In genomic region chr7:135397096-135397495, GRCm38 (mm10) we compare ENCODE assay signal across 33 mouse cellular contexts. TPM values are rescaled to one million over a fixed set of nuclear protein-coding genes. Genes with fewer than 3 reads are reported as not detected.
"Had no signal": no experiment of that assay in that cellular context is flagged by ENCODE, and none has a peak within 500 bp of the region (broad histone marks: within the 10 kb centered on the region; RNA-seq: fewer than 3 reads in every experiment).

No protein-coding gene starts in this region.

- H3K9me3 ChIP-seq: limb, embryonic 10.5 days; limb, embryonic 13.5 days; lung, embryonic 15.5 days; megakaryocyte, embryonic 14.5 days; midbrain, embryonic 10.5 days; midbrain, embryonic 13.5 days; neural tube, embryonic 13.5 days had no signal

- H3K4me2 ChIP-seq: limb, embryonic 13.5 days; lung, embryonic 15.5 days; midbrain, embryonic 13.5 days; neural tube, embryonic 13.5 days had no signal

- DNase-seq: kidney, adult 2 months; kidney, postnatal 25 days; layer of hippocampus, adult 9-11 months; lung, adult 18-20 months; lung, postnatal 10 days; lung, postnatal 36 days; retina, postnatal 1 day; right cerebral cortex, postnatal 25 days; spleen, adult 18-20 months; thymus, adult 18-20 months; thymus, postnatal 36 days had no signal

- ATAC-seq: midbrain, embryonic 13.5 days; midbrain, embryonic 16.5 days had no signal

- H3K4me1 ChIP-seq: limb, embryonic 13.5 days; lung, embryonic 15.5 days had no signal

- H3K27ac ChIP-seq: kidney, postnatal 0 days; layer of hippocampus, adult 2 months; limb, embryonic 10.5 days; limb, embryonic 13.5 days; lung, embryonic 15.5 days; midbrain, embryonic 10.5 days; midbrain, embryonic 13.5 days; neural tube, embryonic 13.5 days had no signal

- H3K9ac ChIP-seq: limb, embryonic 13.5 days; lung, embryonic 15.5 days; midbrain, embryonic 13.5 days; neural tube, embryonic 13.5 days had no signal

- H3K36me3 ChIP-seq: limb, embryonic 10.5 days; limb, embryonic 13.5 days; lung, embryonic 15.5 days; midbrain, embryonic 10.5 days; midbrain, embryonic 13.5 days; neural tube, embryonic 13.5 days had no signal

- H3K4me3 ChIP-seq: layer of hippocampus, adult 2 months; limb, embryonic 10.5 days; limb, embryonic 13.5 days; lung, embryonic 15.5 days; megakaryocyte, embryonic 14.5 days; midbrain, embryonic 10.5 days; midbrain, embryonic 13.5 days; myocyte; neural tube, embryonic 13.5 days had no signal

RNA-seq across cellular contexts. Expression of gene Foxi2, which starts 13.0 kb away (rescaled TPM):
- total RNA-seq: layer of hippocampus, adult 2 months; layer of hippocampus, postnatal 25 days; left cerebral cortex, adult 18-20 months; left cerebral cortex, postnatal 25 days; liver, adult 2 months; monocyte, adult 5-6 weeks; neutrophil, adult 5-6 weeks had no signal
- polyA plus RNA-seq: kidney, adult 2 months; kidney, embryonic 14.5 days; kidney, postnatal 0 days; large intestine, adult 2 months; liver, adult 2 months; lung, embryonic 15.5 days; midbrain, embryonic 13.5 days; midbrain, embryonic 16.5 days; myocyte; neural tube, embryonic 13.5 days; stomach, embryonic 16.5 days; testis, adult 2 months; urinary bladder, adult 2 months had no signal
